Mouse (Mus musculus) left cerebral cortex, adult 2 months (tissue): ENCODE measurements at regions not wholly inside any gene's neighbourhood (a gene's known extent, or its start where the extent isn't known, plus 50 kb on each side); places are given as distances from the start of the nearest gene placed in this dataset.
A peak's percentile ranks its signal among the peaks of the same experiment; 100 is the strongest.

Experiments used
- DNase-seq, 2 experiments: peaks; one replicate each; pipeline ENCODE4 v3.0.0; 2021 to 2022; ENCODE audit warnings: low spot score in 2 of 2, mixed read lengths in 1 of 2; ENCODE audit errors: extremely low spot score in 1 of 2
- H3K27ac ChIP-seq: fragments of 200-600 bp; 2 replicates; pipeline ENCODE4 v1.8.1; 2022
- H3K4me3 ChIP-seq: fragments of 200-600 bp; 2 replicates; pipeline ENCODE4 v1.8.1; 2022
- CTCF ChIP-seq: fragments of 200-600 bp; IDR thresholded peaks from 2 replicates; pipeline ENCODE4 v1.8.1; 2022; ENCODE audit warnings: antibody characterized with exemption, mild to moderate bottlenecking, moderate library complexity
- intact Hi-C: fragments of 180-260 bp; cut with DNase I; formaldehyde crosslinking; loops from one replicate; pipeline ENCODE4 v1.15.1; 2025

- DNase-seq: no peak
- Histone ChIP-seq H3K4me3 (no peak overlapping the region), H3K27ac (no peak overlapping the region)
- intact Hi-C loops: no loop called here
- TF ChIP-seq CTCF: no peak
Observed at GRCm38 (mm10) chr15:50246418-50247186, 3638.1 kb upstream of the Gm7489 start.

DNA sequence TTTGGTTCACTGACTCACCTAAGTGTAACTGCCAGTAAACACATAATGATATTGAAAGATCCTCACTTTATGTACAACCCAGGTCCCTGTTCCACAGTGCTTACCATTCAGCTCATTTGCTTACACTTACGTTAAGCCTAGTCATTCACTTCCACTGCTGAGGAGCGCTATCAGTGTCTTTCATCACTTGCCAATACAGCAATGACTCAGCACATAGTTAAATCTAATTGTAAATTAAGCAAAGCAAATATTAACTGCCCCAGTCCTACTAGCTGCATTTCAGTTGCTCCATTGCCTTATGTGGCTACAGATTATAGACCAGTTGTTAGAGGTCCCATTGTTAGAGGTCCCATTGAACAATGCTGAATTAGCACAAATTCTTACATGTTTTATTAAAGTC, 3624.6 kb upstream of the Gm7489 start:
- TF ChIP-seq CTCF: no peak
- Histone ChIP-seq H3K27ac (no peak overlapping the region), H3K4me3 (no peak overlapping the region)
- no peak for DNase-seq
- intact Hi-C loops: loop anchor here (5.0 kb wide), 1 partner anchor 213 kb away; no protein-coding TSS in a partner anchor

GRCm38 (mm10) chr15:50261245-50261872, 3623.3 kb upstream of the Gm7489 start:
- intact Hi-C loops: loop anchor here (5.0 kb wide), 1 partner anchor 214 kb away; no protein-coding TSS in a partner anchor
- H3K4me3 ChIP-seq: no peak overlapping the region
- DNase-seq: peak; percentile 50 to 55
- peak; percentile 88 for TF ChIP-seq CTCF
- no peak overlapping the region for H3K27ac ChIP-seq

DNA sequence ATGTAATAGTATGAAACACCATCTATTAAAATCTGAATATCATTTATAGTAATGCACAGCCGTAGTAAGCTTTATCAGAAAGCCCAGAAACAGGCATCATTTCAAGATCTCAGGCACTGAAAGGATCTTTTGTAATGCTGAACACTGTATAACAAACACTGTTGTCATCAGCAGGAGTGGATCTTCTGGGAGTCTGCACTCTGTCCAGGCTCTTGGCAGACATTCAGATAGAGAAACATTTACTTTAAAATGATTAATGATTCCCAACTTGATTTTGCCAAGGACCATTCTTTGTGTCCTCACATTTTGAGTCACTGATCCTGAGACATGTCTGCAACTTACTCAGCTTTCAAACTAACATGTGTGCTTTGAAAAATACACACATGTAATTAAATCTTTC, 3617.2 kb upstream of the Gm7489 start:
- intact Hi-C loops: no loop called here

DNA sequence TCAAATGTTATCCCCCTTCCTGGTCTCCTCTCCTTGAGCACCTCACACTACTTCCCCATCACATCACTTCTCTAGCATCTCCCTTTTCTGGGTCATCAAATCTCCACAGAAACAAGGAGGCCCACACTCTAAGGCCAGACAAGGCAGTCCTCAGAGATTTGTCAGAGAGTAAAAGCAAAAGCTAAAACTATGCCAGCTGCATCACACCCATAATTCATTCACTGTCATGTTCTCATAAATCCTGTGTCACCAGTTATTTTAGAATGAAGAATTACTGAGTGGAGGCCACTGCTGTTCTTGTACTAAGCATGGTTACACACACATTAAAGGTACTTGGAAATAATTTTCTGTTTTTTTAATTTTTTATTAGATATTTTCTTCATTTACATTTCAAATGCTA, 3613.1 kb upstream of the Gm7489 start:
- no peak for DNase-seq
- intact Hi-C loops: no loop called here
- no peak for TF ChIP-seq CTCF

More for the DNA sequence above, 3617.2 kb upstream of the Gm7489 start:
- TF ChIP-seq CTCF: no peak
- H3K27ac ChIP-seq: no peak overlapping the region
- DNase-seq: no peak
- no peak overlapping the region for H3K4me3 ChIP-seq

GRCm38 (mm10) chr15:50282576-50282975, 3602.1 kb upstream of the Gm7489 start:
- DNase-seq: no peak
- intact Hi-C loops: no loop called here

More for the DNA sequence above, 3613.1 kb upstream of the Gm7489 start:
- Histone ChIP-seq H3K27ac (no peak overlapping the region), H3K4me3 (no peak overlapping the region)

GRCm38 (mm10) chr15:50283491-50283890, 3601.2 kb upstream of the Gm7489 start:
- DNase-seq: no peak
- intact Hi-C loops: no loop called here
- Histone ChIP-seq H3K27ac (no peak overlapping the region), H3K4me3 (no peak overlapping the region)
- TF ChIP-seq CTCF: no peak

More at GRCm38 (mm10) chr15:50282576-50282975, 3602.1 kb upstream of the Gm7489 start:
- TF ChIP-seq CTCF: no peak
- H3K4me3 ChIP-seq: no peak overlapping the region
- no peak overlapping the region for H3K27ac ChIP-seq

GRCm38 (mm10) chr15:50301831-50302230, 3582.9 kb upstream of the Gm7489 start:
- intact Hi-C loops: no loop called here
- Histone ChIP-seq H3K4me3 (no peak overlapping the region), H3K27ac (no peak overlapping the region)
- TF ChIP-seq CTCF: no peak
- DNase-seq: no peak

DNA sequence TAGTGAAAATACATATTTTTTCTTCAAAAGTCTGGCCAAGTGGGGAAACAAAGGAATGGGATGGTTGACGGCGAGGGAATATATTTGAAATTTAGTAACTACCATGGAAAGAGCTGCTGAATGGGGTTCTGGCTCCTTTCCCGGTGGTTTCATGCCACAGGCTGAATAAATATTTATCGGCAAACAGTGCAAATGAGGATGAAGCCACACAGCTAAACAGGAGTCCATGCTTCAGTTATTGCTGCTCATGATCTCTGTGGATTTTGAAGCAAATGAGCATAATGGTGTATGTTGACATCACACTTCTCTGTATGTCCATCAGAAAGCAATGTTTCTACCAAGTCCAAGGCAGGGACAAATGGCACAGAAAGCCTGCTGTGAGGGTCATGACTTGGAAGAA, 3580.6 kb upstream of the Gm7489 start:
- no peak for DNase-seq
- no peak overlapping the region for H3K27ac ChIP-seq
- TF ChIP-seq CTCF: no peak
- H3K4me3 ChIP-seq: no peak overlapping the region
- intact Hi-C loops: no loop called here

DNA sequence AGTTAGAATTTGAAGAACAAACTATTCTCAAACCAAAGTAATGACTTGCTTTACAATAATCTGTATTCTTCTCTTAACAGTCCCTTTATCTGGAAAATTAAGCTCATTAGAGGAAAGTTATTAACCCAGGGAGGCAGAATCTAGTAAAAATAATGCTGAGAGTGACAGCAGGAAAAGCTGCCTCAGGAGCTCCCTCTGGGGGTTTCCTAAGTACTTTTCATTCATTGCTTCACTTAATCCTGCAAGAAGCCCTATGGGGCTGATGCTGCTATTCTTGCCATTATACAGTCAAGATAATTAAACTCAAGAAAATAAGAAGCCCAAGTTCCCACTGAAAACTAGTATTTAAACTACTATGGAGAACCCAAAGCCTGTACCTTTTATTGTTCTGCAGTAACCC, 3563.9 kb upstream of the Gm7489 start:
- peak; percentile 30 for TF ChIP-seq CTCF
- intact Hi-C loops: no loop called here
- H3K27ac ChIP-seq: no peak overlapping the region
- no peak overlapping the region for H3K4me3 ChIP-seq
- no peak for DNase-seq

DNA sequence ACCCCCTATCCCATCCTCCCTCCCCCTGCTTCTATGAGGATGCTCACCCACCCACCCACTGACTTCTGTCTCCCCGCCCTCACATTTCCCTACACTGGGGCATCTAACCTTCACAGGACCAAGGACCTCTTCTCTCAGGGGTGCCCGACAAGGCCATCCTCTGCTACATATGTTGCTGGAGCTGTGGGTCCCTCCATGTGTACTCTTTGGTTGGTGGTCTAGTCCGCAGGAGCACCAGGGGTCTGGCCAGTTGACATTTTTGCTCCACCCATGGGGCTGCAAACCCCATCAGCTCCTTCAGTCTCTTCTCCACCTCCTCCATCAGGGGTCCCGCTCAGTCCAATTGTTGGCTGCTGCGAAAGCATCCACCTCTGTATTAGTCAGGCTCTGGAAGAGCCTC, 3539.2 kb upstream of the Gm7489 start:
- Histone ChIP-seq H3K4me3 (no peak overlapping the region), H3K27ac (no peak overlapping the region)
- DNase-seq: no peak
- TF ChIP-seq CTCF: no peak
- intact Hi-C loops: no loop called here

GRCm38 (mm10) chr15:50346953-50347352, 3537.8 kb upstream of the Gm7489 start:
- Histone ChIP-seq H3K4me3 (no peak overlapping the region), H3K27ac (no peak overlapping the region)
- no peak for TF ChIP-seq CTCF
- no peak for DNase-seq
- intact Hi-C loops: no loop called here
